Mouse (Mus musculus): Measurements from ENCODE around the gene Mettl27.

Gene Mettl27

GRCm38 (mm10) chr5:134932179-134932902 is at the start of gene Mettl27:
Gene Mettl27 (plus strand): TSS chr5:134932368.
- DNase-seq (ENCODE audit: low read depth, low spot score): peak; percentile 97

- DNase-seq (ENCODE audit: low read depth, low spot score): no peak
Observed at GRCm38 (mm10) chr5:134883077-134883476, 49.1 kb upstream of the Mettl27 start.

GRCm38 (mm10) chr5:134887447-134888335 is 44.5 kb upstream of the Mettl27 start:
- DNase-seq (ENCODE audit: low read depth, low spot score): peak; percentile 35

- DNase-seq (ENCODE audit: low read depth, low spot score): no peak
Observed at GRCm38 (mm10) chr5:134888505-134888904, 43.7 kb upstream of the Mettl27 start.

- no peak for DNase-seq (ENCODE audit: low read depth, low spot score)
Observed at GRCm38 (mm10) chr5:134890601-134891054, 41.5 kb upstream of the Mettl27 start.

GRCm38 (mm10) chr5:134891552-134891951 is 40.6 kb upstream of the Mettl27 start:
- no peak for DNase-seq (ENCODE audit: low read depth, low spot score)

GRCm38 (mm10) chr5:134892717-134893116 is 39.5 kb upstream of the Mettl27 start:
- DNase-seq (ENCODE audit: low read depth, low spot score): peak; percentile 46

GRCm38 (mm10) chr5:134895291-134895690 is 36.9 kb upstream of the Mettl27 start:
- no peak for DNase-seq (ENCODE audit: low read depth, low spot score)

GRCm38 (mm10) chr5:134896965-134897364 is 35.2 kb upstream of the Mettl27 start:
- no peak for DNase-seq (ENCODE audit: low read depth, low spot score)

- no peak for DNase-seq (ENCODE audit: low read depth, low spot score)
Observed at GRCm38 (mm10) chr5:134897596-134897995, 34.6 kb upstream of the Mettl27 start.

GRCm38 (mm10) chr5:134901012-134901643 is 31.0 kb upstream of the Mettl27 start:
- DNase-seq (ENCODE audit: low read depth, low spot score): peak; percentile 61

- DNase-seq (ENCODE audit: low read depth, low spot score): no peak
Observed at GRCm38 (mm10) chr5:134901644-134902027, 30.5 kb upstream of the Mettl27 start.

GRCm38 (mm10) chr5:134906633-134907032 is 25.5 kb upstream of the Mettl27 start, which contains the start of gene Tmem270:
Gene Tmem270 (minus strand): TSS chr5:134906733.
- no peak for DNase-seq (ENCODE audit: low read depth, low spot score)

- DNase-seq (ENCODE audit: low read depth, low spot score): peak; percentile 98
Observed at GRCm38 (mm10) chr5:134907135-134907534, 25.0 kb upstream of the Mettl27 start.

GRCm38 (mm10) chr5:134911901-134912300 is 20.3 kb upstream of the Mettl27 start:
- no peak for DNase-seq (ENCODE audit: low read depth, low spot score)

- no peak for DNase-seq (ENCODE audit: low read depth, low spot score)
Observed at GRCm38 (mm10) chr5:134913352-134913751, 18.8 kb upstream of the Mettl27 start.

- DNase-seq (ENCODE audit: low read depth, low spot score): no peak
Observed at GRCm38 (mm10) chr5:134913753-134914152, 18.4 kb upstream of the Mettl27 start.

GRCm38 (mm10) chr5:134914510-134914909 is 17.7 kb upstream of the Mettl27 start:
- no peak for DNase-seq (ENCODE audit: low read depth, low spot score)

GRCm38 (mm10) chr5:134915311-134915710 is 16.9 kb upstream of the Mettl27 start, which contains the start of gene Cldn13:
Gene Cldn13 (minus strand): TSS chr5:134915526.
- DNase-seq (ENCODE audit: low read depth, low spot score): no peak

GRCm38 (mm10) chr5:134918071-134918832 is 13.9 kb upstream of the Mettl27 start:
- peak; percentile 97 for DNase-seq (ENCODE audit: low read depth, low spot score)

GRCm38 (mm10) chr5:134919097-134919496 is 13.1 kb upstream of the Mettl27 start:
- DNase-seq (ENCODE audit: low read depth, low spot score): no peak
